Mouse (Mus musculus): ENCODE measurements around the gene Akt3. TPM values are rescaled to one million over a fixed set of nuclear protein-coding genes. Genes with fewer than 3 reads are reported as not detected.

The Akt3 gene
- total RNA-seq, 2 experiments from 2014 or later: 9.5 to 22.6 TPM

- no peak for ATAC-seq (replicated peaks; ENCODE audit: low FRiP score, low TSS enrichment, poor library complexity, severe bottlenecking)
Observed at GRCm38 (mm10) chr1:176994087-176994486, 263.9 kb downstream of the Akt3 start.

- peak; percentile 5; the same call in 1 of the 2 replicates for ATAC-seq (replicated peaks; ENCODE audit: low FRiP score, low TSS enrichment, poor library complexity, severe bottlenecking)
Observed at GRCm38 (mm10) chr1:176993141-176994010, 264.6 kb downstream of the Akt3 start.

- ATAC-seq (replicated peaks; ENCODE audit: low FRiP score, low TSS enrichment, poor library complexity, severe bottlenecking): no peak
Observed at GRCm38 (mm10) chr1:176992517-176992916, 265.5 kb downstream of the Akt3 start.

GRCm38 (mm10) chr1:176991473-176991872 lies 266.5 kb downstream of the Akt3 start:
- ATAC-seq (replicated peaks; ENCODE audit: low FRiP score, low TSS enrichment, poor library complexity, severe bottlenecking): no peak

GRCm38 (mm10) chr1:176986990-176987740 lies 270.8 kb downstream of the Akt3 start:
- ATAC-seq (replicated peaks; ENCODE audit: low FRiP score, low TSS enrichment, poor library complexity, severe bottlenecking): no peak

- ATAC-seq (replicated peaks; ENCODE audit: low FRiP score, low TSS enrichment, poor library complexity, severe bottlenecking): no peak
Observed at GRCm38 (mm10) chr1:176986275-176986674, 271.7 kb downstream of the Akt3 start.

- ATAC-seq (replicated peaks; ENCODE audit: low FRiP score, low TSS enrichment, poor library complexity, severe bottlenecking): no peak
Observed at GRCm38 (mm10) chr1:176985691-176986090, 272.3 kb downstream of the Akt3 start.

GRCm38 (mm10) chr1:176982671-176983070 lies 275.3 kb downstream of the Akt3 start:
- ATAC-seq (replicated peaks; ENCODE audit: low FRiP score, low TSS enrichment, poor library complexity, severe bottlenecking): no peak

- no peak for ATAC-seq (replicated peaks; ENCODE audit: low FRiP score, low TSS enrichment, poor library complexity, severe bottlenecking)
Observed at GRCm38 (mm10) chr1:176981511-176981910, 276.5 kb downstream of the Akt3 start.

- ATAC-seq (replicated peaks; ENCODE audit: low FRiP score, low TSS enrichment, poor library complexity, severe bottlenecking): no peak
Observed at GRCm38 (mm10) chr1:176980801-176981400, 277.1 kb downstream of the Akt3 start.

GRCm38 (mm10) chr1:176980140-176980539 lies 277.9 kb downstream of the Akt3 start:
- ATAC-seq (replicated peaks; ENCODE audit: low FRiP score, low TSS enrichment, poor library complexity, severe bottlenecking): no peak

- ATAC-seq (replicated peaks; ENCODE audit: low FRiP score, low TSS enrichment, poor library complexity, severe bottlenecking): no peak
Observed at GRCm38 (mm10) chr1:176979235-176979634, 278.8 kb downstream of the Akt3 start.

GRCm38 (mm10) chr1:176973356-176974088 lies 284.5 kb downstream of the Akt3 start:
- peak; percentile 73; the same call in 1 of the 2 replicates for ATAC-seq (replicated peaks; ENCODE audit: low FRiP score, low TSS enrichment, poor library complexity, severe bottlenecking)

GRCm38 (mm10) chr1:176971479-176971797 lies 286.6 kb downstream of the Akt3 start:
- no peak for ATAC-seq (replicated peaks; ENCODE audit: low FRiP score, low TSS enrichment, poor library complexity, severe bottlenecking)

- no peak for ATAC-seq (replicated peaks; ENCODE audit: low FRiP score, low TSS enrichment, poor library complexity, severe bottlenecking)
Observed at GRCm38 (mm10) chr1:176970635-176971478, 287.1 kb downstream of the Akt3 start.
